Mouse (Mus musculus) heart, embryonic 14.5 days (tissue): ENCODE data around the gene Adam8. TPM values are rescaled to one million over a fixed set of nuclear protein-coding genes. Genes with fewer than 3 reads are reported as not detected.

Source experiments
- ATAC-seq: fragments of 200-750 bp; cut with Nextera tagmentation; 2 replicates; pipeline ENCODE4 v1.8.0; 2017; ENCODE audit warnings: low read depth, moderate TSS enrichment; ENCODE audit not compliant: insufficient number of reproducible peaks, insufficient read depth, low FRiP score
- H3K27ac ChIP-seq, 2 experiments: fragments of 200-500 bp in 1 of 2; fragments of 300-500 bp in 1 of 2; sonication (generic) in 1 of 2; replicated peaks in 1 of 2; 2 replicates each; pipeline ENCODE4 v1.5.1; 2012 to 2014; ENCODE audit warnings: low read depth in 2 of 2, low read length in 2 of 2, control low read depth in 1 of 2, mild to moderate bottlenecking in 1 of 2, mixed read lengths in 1 of 2; ENCODE audit not compliant: control insufficient read depth in 1 of 2, insufficient read depth in 1 of 2
- H3K27me3 ChIP-seq: fragments of 300-500 bp; sonication (generic); 2 replicates; pipeline ENCODE4 v1.6.1; 2014; ENCODE audit warnings: mild to moderate bottlenecking, low read length, control low read depth; ENCODE audit not compliant: control insufficient read depth, insufficient read depth
- H3K36me3 ChIP-seq: fragments of 300-500 bp; sonication (generic); 2 replicates; pipeline ENCODE4 v1.6.1; 2014; ENCODE audit warnings: mild to moderate bottlenecking, control low read depth, low read length, mixed read lengths; ENCODE audit not compliant: control insufficient read depth, insufficient read depth
- H3K4me1 ChIP-seq, 2 experiments: fragments of 200-500 bp in 1 of 2; fragments of 300-500 bp in 1 of 2; sonication (generic) in 1 of 2; 2 replicates each; pipeline ENCODE4 v1.6.1; 2012 to 2014; ENCODE audit warnings: low read length in 2 of 2, control low read depth in 1 of 2, mixed read lengths in 1 of 2; ENCODE audit not compliant: control insufficient read depth in 2 of 2, insufficient read depth in 2 of 2
- H3K4me2 ChIP-seq: fragments of 300-500 bp; sonication (generic); 2 replicates; pipeline ENCODE4 v1.6.1; 2014; ENCODE audit warnings: mild to moderate bottlenecking, low read length
- H3K4me3 ChIP-seq, 2 experiments: fragments of 200-500 bp in 1 of 2; fragments of 300-500 bp in 1 of 2; sonication (generic) in 1 of 2; 2 replicates each; pipeline ENCODE4 v1.5.1; 2012 to 2014; ENCODE audit warnings: low read length in 2 of 2, mild to moderate bottlenecking in 2 of 2, control low read depth in 1 of 2, low read depth in 1 of 2, moderate library complexity in 1 of 2; ENCODE audit not compliant: control insufficient read depth in 1 of 2, insufficient read depth in 1 of 2
- H3K9ac ChIP-seq: fragments of 300-500 bp; sonication (generic); 2 replicates; pipeline ENCODE4 v1.6.1; 2014; ENCODE audit warnings: mild to moderate bottlenecking, low read length
- H3K9me3 ChIP-seq: fragments of 300-500 bp; sonication (generic); 2 replicates; pipeline ENCODE4 v1.6.1; 2016; ENCODE audit warnings: low read length, control low read depth; ENCODE audit not compliant: control insufficient read depth
- WGBS: fragments of 180-500 bp; shearing (Covaris S2); extraction: QIAGEN DNeasy Blood & Tissue Kit; methylation state at CpG from one replicate; pipeline ENCODE4 v1.1.7; 2014; 5-methylcytosine and 5-hydroxymethylcytosine counted together
- polyA plus RNA-seq: library from polyadenylated mRNA; unstranded; fragments of >200 nt; fragmentation: Nextera tagmentation; extraction: Ambion mirVana; gene quantifications from 2 replicates; pipeline ENCODE4 v1.2.1, GENCODE M21; 2014

The Adam8 gene
- polyA plus RNA-seq, 1 experiment from 2014 or later: 0.82 TPM

- Histone ChIP-seq H3K9ac (no peak overlapping the region), H3K27me3 (peaks cover 14% of the 10 kb centered on the region; the same call in 1 of the 2 replicates), H3K4me1 (peaks cover 0 to 3% of the 10 kb centered on the region in 2 experiments; a peak in 2 of 4 replicates), H3K36me3 (no peaks in the 10 kb centered on the region), H3K9me3 (0 out of 2 replicates have a peak, but pooled peaks cover under 1% of the 10 kb centered on the region), H3K4me3 (no peak overlapping the region), H3K4me2 (no peak overlapping the region), H3K27ac (no peak overlapping the region)
- no peak for ATAC-seq
- 81% methylated on average over 10 of the region's 10 CpGs for WGBS
These were observed 22.0 kb downstream of the Adam8 start for GRCm38 (mm10) chr7:139970216-139970919.

- H3K4me3 ChIP-seq: no peak overlapping the region
- H3K9me3 ChIP-seq: no peaks in the 10 kb centered on the region
- peaks cover 18% of the 10 kb centered on the region; the same call in 1 of the 2 replicates for H3K27me3 ChIP-seq
- no peak overlapping the region for H3K27ac ChIP-seq
- no peak overlapping the region for H3K4me2 ChIP-seq
- H3K9ac ChIP-seq: no peak overlapping the region
- peaks cover 0 to 3% of the 10 kb centered on the region in 2 experiments; a peak in 2 of 4 replicates for H3K4me1 ChIP-seq
- ATAC-seq: no peak
- 46% methylated on average over 9 of the region's 10 CpGs for WGBS
- H3K36me3 ChIP-seq: no peaks in the 10 kb centered on the region
These were observed 22.8 kb downstream of the Adam8 start for GRCm38 (mm10) chr7:139969348-139970130.

GRCm38 (mm10) chr7:139968428-139968827, 23.9 kb downstream of the Adam8 start:
- Histone ChIP-seq H3K4me1 (no peaks in the 10 kb centered on the region), H3K27ac (no peak overlapping the region), H3K9me3 (no peaks in the 10 kb centered on the region), H3K4me3 (no peak overlapping the region), H3K4me2 (no peak overlapping the region), H3K36me3 (no peaks in the 10 kb centered on the region), H3K9ac (no peak overlapping the region), H3K27me3 (peaks cover 18% of the 10 kb centered on the region; the same call in 1 of the 2 replicates)
- ATAC-seq: no peak
- 52% methylated on average over 5 of the region's 5 CpGs for WGBS

GRCm38 (mm10) chr7:139967175-139967574, 25.2 kb downstream of the Adam8 start:
- Histone ChIP-seq H3K4me1 (no peaks in the 10 kb centered on the region), H3K27me3 (peaks cover 18% of the 10 kb centered on the region; the same call in 1 of the 2 replicates), H3K4me3 (no peak overlapping the region), H3K27ac (no peak overlapping the region), H3K4me2 (no peak overlapping the region), H3K36me3 (no peaks in the 10 kb centered on the region), H3K9me3 (no peaks in the 10 kb centered on the region), H3K9ac (no peak overlapping the region)
- ATAC-seq: no peak
- WGBS: 21% methylated on average over 4 of the region's 4 CpGs

GRCm38 (mm10) chr7:139963814-139964213, 28.5 kb downstream of the Adam8 start:
- Histone ChIP-seq H3K36me3 (no peaks in the 10 kb centered on the region), H3K9me3 (no peaks in the 10 kb centered on the region), H3K27ac (no peak overlapping the region), H3K4me1 (no peaks in the 10 kb centered on the region), H3K9ac (no peak overlapping the region), H3K4me3 (no peak overlapping the region), H3K4me2 (no peak overlapping the region), H3K27me3 (0 out of 2 replicates have a peak, but pooled peaks cover 18% of the 10 kb centered on the region)
- no peak for ATAC-seq
- 51% methylated on average over 4 of the region's 4 CpGs for WGBS

DNA sequence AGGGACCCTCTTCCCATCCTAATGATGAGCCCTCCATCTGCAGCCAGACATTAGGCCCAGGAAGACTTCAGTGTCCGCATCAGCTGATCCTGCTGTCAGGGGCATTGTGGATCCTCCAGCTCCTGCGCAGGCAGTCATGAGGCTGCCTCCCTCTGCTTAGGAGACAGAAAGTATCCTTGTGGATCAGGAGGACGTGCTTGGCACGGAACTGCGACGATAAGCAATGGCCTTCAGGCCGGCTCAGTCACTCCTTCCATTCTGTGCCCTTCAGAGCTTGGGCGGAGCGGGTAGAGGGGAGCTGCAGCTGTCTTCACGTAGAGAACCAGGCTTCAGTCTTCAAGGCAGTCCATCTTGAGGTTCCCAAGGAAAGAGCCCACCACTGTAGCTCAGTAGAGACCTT, 31.2 kb downstream of the Adam8 start:
- no peak overlapping the region for H3K4me2 ChIP-seq
- no peak for ATAC-seq
- H3K9ac ChIP-seq: no peak overlapping the region
- peaks cover 10% of the 10 kb centered on the region; the same call in 1 of the 2 replicates for H3K27me3 ChIP-seq
- no peaks in the 10 kb centered on the region for H3K36me3 ChIP-seq
- peaks cover 6 to 9% of the 10 kb centered on the region in 2 experiments for H3K4me1 ChIP-seq
- H3K27ac ChIP-seq: no peak overlapping the region
- WGBS: 81% methylated on average over 10 of the region's 10 CpGs
- H3K4me3 ChIP-seq: no peak overlapping the region
- H3K9me3 ChIP-seq: no peaks in the 10 kb centered on the region

- WGBS: 10% methylated on average over 11 of the region's 11 CpGs
- Histone ChIP-seq H3K9ac (peak overlapping the region; percentile 40; the same call in 1 of the 2 replicates), H3K9me3 (no peaks in the 10 kb centered on the region), H3K36me3 (no peaks in the 10 kb centered on the region), H3K4me2 (no peak overlapping the region), H3K27me3 (peaks cover 5% of the 10 kb centered on the region), H3K4me1 (peaks cover 6 to 9% of the 10 kb centered on the region in 2 experiments), H3K27ac (no peak overlapping the region), H3K4me3 (no peak overlapping the region)
- ATAC-seq: no peak
These were observed 34.4 kb downstream of the Adam8 start for GRCm38 (mm10) chr7:139957958-139958357.
